Mouse (Mus musculus): ENCODE data around the gene Gjb3. TPM values are rescaled to one million over a fixed set of nuclear protein-coding genes. Genes with fewer than 3 reads are reported as not detected.

The Gjb3 gene
- total RNA-seq (2021): not detected in 2 replicates
- long read RNA-seq: 0 reads

DNA sequence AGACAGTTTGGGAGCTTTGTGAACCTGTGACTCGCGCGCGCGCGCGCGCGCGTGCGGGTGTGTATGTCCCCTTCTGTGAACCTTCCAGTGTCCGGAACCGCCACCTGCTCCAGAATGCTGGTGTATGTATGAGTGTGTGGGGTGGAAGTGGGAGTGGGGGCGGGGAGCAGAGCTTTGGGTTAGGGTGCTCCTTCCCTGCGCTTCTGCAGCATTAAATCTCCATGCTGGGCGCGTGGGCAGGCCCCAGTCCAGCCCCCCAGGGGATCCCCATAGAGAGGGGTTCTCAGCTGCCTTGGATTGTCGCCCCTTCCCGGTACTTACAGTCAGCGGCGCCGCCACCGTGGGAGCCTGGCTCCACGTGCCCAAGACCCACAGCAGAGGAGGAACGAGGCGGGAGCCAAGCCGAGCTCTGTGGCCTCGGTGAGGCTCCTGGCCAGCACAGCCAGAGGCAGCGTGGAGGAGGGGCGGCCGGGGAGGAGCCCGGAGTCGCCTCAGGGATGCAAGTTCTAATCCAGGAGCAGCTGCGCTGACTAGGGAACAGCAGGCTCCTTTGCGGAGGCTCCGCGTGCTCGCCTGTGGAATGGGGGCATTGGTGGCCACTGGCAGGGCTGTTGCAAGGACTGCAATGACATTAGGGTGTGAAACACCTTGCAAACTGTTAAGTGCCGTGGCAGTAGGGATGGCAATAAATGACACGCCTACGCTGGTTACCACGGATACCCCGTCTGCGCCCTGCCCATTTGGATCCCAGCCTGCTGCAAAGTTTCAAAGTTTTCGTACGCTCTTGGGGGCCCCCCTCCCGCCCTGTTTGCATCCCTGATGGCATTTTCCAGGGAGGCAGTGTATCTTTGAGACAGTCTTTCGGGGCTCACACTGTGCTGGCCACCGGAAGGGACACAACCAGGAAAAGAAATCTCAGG is at the start of gene Gjb3:
Gjb3 (minus strand) TSS at position 664 of the 920 bp plus-strand sequence.
- peak; percentile 26 for DNase-seq

- peak; percentile 26 for DNase-seq
Observed at GRCm38 (mm10) chr4:127377344-127377743, 46.7 kb upstream of the Gjb3 start.

GRCm38 (mm10) chr4:127375541-127376177 is 45.0 kb upstream of the Gjb3 start:
- DNase-seq: no peak

DNA sequence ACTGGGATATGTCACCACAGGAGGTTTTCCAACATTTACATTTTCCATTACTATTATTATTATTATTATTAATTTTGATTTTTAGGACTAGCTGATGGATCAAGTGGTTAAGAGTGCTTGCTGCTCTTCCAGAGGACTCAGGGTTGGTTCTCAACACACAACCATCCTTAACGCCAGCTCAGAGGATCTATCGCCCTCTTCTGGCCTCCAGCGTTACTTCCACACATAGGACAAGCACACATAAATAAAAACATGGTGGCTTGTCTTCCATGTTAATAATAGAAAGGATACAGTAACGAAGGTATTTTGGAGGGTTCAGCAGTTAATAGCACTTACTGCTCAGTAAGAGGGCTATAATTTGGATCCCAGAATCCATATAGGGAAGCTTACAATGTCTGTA is 44.0 kb upstream of the Gjb3 start:
- no peak for DNase-seq

DNA sequence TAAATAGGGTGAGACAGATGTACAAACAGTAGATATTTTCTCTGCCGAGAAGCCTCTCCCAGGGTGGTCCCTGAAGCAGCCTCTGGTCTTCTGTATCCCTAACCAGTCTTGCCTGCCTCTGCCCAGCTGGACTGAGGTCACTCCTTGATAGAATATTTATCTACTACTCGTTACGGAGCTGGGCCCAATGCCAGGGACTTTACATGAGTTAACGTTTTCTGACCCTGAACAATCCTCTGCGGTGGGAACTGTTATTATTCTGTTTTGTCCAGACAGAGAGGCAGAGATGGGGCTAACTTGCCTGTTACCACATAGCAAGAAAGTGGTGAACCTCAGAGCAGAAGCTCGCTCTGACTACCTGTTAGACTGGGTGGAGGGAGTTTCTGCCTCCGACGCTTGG is 42.8 kb upstream of the Gjb3 start:
- peak; percentile 72 for DNase-seq

GRCm38 (mm10) chr4:127371546-127371945 is 40.9 kb upstream of the Gjb3 start:
- peak; percentile 34 for DNase-seq

DNA sequence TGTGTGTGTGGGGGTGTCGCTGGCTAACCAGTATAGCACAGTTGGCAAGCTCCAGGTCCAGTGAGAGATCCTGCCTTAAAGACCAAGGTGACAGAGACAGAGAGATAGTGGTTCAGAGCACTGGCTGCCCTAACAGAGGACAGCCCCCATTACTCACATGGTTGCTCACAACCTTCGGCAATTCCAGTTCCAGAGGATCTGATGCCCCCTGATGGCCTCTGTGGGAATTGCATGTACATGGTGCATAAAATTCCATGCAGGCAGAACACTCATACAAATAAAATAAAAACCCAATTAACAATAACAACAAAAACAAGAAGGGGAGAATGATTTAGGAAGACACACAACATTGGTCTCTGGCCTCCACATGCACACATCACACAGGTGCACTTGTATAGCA is 39.8 kb upstream of the Gjb3 start:
- DNase-seq: no peak

- DNase-seq: peak; percentile 76
Observed at GRCm38 (mm10) chr4:127368379-127368973, 37.8 kb upstream of the Gjb3 start.

DNA sequence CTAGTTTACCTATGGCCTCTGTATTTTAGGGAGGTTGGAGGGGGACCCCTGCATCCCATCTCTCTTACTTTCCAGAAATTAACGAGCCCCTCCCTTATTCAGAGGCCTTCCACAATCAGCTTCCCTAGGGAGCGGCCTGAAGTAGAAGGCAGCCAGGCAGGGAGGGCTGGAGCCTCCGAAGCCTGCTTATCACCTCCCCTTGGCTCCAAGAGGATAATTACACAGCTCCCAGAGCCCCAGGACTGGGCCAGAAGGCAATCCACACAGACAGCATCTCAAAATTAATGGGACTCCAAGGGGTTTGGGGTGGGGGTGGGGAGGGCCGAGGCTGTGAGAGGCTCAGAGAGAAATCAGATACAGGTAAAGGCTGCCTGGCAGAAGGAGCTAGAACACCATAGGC is 35.2 kb upstream of the Gjb3 start:
- no peak for DNase-seq

DNA sequence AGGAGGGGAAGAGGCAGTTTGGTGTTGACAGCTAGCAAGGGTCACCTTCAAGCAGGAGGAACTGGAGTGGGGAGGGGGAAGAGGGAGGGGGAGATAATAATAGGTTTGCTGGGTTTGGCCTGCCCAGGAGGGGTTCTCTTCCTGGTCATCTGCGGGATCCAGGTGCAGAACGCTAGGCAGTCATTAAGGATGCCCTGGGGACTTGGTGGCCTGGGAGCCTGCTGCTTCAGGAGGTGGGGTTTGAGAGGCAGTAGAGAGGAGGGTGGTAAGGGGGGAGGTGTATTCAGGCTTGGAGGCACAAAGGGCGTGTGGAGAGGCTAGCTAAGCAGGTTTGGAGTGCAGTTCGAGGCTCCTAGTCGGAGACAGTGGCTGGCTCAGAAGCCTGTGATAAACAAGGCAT is 34.8 kb upstream of the Gjb3 start:
- DNase-seq: no peak

DNA sequence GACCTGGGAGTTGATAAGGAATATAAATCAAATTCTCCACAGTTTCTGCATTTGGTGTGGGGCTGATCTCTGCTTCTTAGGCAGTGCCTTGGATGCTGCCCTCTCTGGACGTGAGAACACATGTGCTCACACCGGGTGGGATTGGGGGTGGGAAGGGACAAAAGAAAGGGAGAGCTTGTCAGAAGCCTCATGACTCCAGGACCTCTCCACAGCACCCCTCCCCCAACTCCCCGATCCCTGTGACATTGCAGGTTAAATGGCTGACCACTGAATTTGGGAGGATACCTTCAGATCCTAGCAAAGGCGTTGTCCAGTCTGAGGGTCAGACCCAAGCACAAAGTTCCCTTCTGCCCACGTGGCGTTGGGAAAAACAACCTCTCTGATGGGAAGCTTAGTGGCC is 33.8 kb upstream of the Gjb3 start:
- DNase-seq: no peak

DNA sequence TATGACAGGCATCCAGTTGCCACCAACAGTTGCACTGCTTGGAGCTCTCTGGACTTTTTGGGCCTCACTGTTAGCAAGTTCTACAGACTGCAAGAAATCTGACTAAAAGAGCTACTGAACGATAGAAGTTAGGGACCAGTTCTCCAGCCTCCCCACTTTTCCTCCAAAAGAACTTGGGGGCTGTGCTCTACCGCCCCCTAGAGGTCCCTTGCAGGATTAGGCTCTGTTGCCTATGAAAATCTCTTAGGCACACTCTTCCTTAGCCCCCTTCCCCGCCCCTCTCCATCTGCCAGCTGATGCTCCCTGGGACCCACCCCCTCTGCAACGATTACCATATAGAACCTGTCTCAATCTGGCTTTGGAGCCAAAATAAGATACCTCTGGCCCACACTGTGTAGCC is 32.7 kb upstream of the Gjb3 start:
- no peak for DNase-seq

GRCm38 (mm10) chr4:127362520-127362919 is 31.9 kb upstream of the Gjb3 start:
- DNase-seq: no peak

DNA sequence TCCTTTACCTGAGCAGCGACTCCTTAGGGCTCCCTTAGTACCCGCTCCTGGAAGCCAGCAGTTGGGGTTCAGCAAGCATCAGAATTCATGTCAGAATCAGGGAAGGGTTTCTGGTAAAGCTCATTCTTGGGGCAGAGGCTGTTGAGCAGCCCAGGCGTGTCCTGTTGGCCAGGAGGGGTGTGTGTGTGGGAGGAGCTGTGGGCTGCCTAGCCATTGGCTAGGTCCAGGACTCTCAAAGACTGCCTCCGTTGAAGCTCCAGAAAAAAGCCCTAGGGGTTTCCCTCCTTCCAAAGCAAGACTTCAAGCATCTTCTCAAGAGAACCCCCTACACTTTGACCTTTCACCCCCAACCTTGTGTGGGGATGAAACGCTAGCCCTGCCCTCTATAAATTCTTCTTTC is 27.4 kb upstream of the Gjb3 start, which contains the start of gene Gjb5:
Gjb5 (minus strand) TSS at position 164 of the 400 bp plus-strand sequence.
- no peak for DNase-seq

GRCm38 (mm10) chr4:127354506-127355485 is 24.2 kb upstream of the Gjb3 start:
- peak; percentile 60 for DNase-seq

DNA sequence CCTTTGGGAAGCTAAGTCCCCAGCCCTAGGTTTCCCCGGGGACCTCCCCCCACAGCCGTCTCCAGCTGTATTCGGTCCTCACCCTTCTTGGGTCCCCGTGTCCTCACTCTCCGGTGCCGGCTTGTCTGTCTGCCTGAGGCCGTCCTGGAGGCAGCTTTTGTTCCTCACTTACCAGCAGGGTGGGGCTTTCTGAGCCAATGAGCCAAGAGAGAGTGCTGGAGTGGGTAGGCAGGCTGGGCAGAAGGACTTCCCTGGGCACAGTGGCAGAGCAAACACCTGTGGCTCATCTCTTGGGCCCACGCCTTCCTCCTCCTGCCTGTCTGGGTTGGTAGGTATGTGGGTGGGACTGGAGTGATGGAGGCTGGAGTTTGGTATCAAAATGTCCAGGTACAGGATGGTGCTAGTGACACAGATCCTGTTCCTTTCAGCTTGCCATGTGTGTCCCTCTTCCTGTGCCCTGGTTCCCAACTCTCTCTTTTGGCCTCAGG is 23.4 kb upstream of the Gjb3 start, which contains the start of gene Gjb4:
Gjb4 (minus strand) TSS at position 131 of the 488 bp plus-strand sequence.
- DNase-seq: no peak

DNA sequence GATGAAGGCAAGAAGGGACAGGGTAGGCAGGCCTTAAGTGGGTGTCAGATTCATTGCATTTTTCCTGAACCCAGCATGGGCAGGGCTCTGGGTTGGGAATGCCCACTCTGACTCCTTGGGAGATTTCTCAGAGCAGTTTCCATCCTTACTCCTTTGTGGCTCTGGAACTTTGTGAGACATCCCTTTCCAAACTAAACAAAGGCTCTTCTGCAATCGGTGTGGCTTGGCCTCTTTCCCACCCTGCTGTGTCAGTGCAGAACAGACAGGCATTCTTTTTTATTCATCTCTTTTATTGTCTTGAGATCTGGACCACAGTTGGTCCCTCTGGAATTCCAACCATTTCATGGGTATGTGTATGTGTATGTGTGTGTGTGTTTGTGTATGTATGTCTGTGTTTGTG is 21.9 kb upstream of the Gjb3 start:
- DNase-seq: no peak

DNA sequence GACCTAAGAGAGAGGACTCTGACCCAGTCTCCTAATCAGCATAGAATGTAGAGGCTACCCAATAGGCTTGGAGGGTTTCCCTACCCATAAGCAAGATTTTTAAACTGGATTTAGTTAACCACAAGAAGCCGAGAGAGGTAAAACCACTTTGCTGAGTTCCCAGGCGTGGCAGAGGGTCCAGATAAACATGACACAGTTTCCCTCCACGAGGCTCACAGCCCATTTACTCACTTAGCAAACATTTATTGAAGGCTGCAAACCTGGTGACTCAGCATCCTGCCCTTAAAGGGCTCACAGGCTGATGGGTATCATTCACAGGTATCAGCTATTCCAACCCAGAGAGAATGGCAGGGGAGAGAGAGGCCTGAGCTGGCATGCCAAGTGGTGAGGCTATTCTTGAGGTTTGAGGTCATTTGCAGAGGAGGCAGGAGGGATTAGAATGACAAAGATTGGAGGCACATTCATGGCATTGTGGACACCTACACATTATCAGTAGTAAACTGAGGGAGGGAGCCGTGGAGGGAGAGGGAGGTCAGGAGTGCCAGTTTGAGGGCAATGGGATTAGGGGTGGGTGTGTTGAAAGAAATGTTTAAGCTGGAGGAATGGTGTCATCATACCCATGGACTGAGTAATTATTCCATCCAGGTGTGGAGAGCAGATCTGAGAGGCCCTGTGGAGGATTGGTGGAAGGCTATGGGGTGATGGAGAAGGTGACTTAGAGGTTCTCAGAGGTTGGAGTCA is 19.1 kb upstream of the Gjb3 start:
- no peak for DNase-seq

DNA sequence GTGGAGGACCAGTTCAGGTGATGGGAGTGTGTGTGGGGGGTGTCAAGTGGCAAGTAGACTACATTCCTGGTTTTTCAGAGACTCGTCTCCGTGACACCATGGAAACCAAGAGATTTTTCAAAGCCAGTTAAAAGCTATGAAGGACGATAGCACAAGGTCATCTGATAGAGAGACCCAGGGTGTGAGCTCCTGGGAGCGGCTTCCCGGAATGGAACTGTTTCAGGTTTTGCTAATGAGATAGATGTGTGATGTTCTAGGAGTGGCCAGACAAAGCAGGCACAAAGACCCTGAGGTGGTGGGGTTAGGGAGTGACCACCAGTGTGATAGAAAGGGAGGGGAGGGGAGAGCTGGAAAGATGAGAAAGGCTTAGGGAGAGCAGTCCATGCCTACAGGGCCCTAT is 14.4 kb upstream of the Gjb3 start:
- no peak for DNase-seq

- DNase-seq: no peak
Observed at GRCm38 (mm10) chr4:127341372-127341771, 10.7 kb upstream of the Gjb3 start.

- DNase-seq: no peak
Observed at GRCm38 (mm10) chr4:127337668-127338067, 7.0 kb upstream of the Gjb3 start.
